Mouse (Mus musculus) B cell, adult 67 days (primary cell): ENCODE measurements around the gene D130052B06Rik. TPM values are rescaled to one million over a fixed set of nuclear protein-coding genes. Genes with fewer than 3 reads are reported as not detected.

Experiments used
- total RNA-seq, 2 experiments: library from RNA; stranded (reverse); gene quantifications; 4 replicates each; pipeline ENCODE4 v1.2.4; 2023

D130052B06Rik gene
- not detected for total RNA-seq

DNA sequence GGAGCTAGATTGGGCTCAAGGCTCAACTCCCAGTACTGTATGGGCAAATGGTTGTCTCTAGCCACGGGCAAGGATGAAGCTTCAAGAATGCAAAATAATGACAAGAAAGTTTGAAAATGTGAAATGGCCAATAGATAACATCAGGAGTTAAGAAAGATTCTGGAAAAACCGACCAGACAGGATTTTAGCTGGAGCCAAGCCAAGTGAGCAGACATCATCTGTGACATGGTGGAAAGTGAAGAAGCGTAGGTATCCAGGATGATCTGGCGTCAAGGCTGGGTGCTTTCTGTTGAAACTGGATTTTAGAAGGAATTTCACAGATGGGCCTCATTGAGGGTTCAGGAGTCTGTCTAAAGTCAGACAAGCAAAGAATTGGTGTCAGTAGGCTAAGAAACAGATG lies at the start of gene D130052B06Rik:
D130052B06Rik (plus strand) TSS at position 317 of the 400 bp plus-strand sequence.

DNA sequence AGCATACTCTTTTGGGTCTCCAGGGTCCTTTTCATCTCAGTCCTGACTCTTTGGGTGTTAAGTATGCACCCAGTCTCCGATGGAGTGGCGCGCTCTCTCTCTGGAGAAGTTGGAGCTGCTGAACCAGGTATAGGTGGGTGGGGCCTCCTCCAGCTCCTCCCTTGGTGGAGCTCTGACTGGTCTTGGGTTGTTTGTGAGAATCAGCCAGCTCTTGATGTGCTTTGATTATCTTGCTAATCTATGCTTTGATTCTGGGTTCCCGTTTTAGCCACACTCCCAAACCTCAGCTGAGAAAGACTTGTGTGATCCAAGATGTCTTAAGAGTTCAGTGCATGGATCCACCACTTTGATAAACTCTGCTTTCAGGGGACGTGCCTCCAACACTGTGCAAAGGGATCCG lies 20.2 kb upstream of the D130052B06Rik start, which contains the start of gene Gabrp:
Gabrp (minus strand) TSS at position 101 of the 400 bp plus-strand sequence.

Other genes with a start within 250 kb of the D130052B06Rik start
- gene Ranbp17, start 85.6 kb upstream of the D130052B06Rik start, total RNA-seq: not detected
- gene Gabrp, start 20.3 kb upstream of the D130052B06Rik start, total RNA-seq: not detected